Mouse (Mus musculus): ENCODE measurements at regions not wholly inside any gene's neighbourhood (a gene's known extent, or its start where the extent isn't known, plus 50 kb on each side); places are given as distances from the start of the nearest gene placed in this dataset.

- in situ Hi-C loops (cut with MboI, MseI) = no loop called here
Measured at GRCm38 (mm10) chr14:98747159-98747775, 246.9 kb downstream of the Rpl36a-ps1 start.

DNA sequence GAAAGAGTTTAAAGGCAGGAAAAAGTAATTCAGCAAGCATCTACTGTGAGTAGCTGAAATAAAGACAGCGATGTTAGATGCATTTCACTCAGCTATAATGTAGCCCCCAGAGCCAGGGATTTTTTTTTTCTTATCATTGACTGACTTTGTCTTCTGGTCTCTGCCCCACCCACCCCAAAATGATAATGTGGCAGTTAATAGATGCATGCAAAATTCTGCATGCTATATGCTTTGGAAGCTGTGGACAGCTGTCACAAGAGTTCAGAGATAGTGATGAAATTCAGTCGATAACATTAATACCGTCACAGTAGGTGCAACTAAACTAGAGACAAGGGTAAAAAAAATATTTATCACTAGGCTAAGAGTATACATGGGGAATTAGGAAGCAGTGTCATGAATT is 263.7 kb downstream of the Rpl36a-ps1 start:
- in situ Hi-C loops (cut with MboI, MseI) = no loop called here

- in situ Hi-C loops (cut with MboI, MseI) = no loop called here
Measured at GRCm38 (mm10) chr14:98728863-98729262, 265.3 kb downstream of the Rpl36a-ps1 start.

- in situ Hi-C loops (cut with MboI, MseI) = no loop called here
Measured at GRCm38 (mm10) chr14:98722481-98722880, 271.6 kb downstream of the Rpl36a-ps1 start.

DNA sequence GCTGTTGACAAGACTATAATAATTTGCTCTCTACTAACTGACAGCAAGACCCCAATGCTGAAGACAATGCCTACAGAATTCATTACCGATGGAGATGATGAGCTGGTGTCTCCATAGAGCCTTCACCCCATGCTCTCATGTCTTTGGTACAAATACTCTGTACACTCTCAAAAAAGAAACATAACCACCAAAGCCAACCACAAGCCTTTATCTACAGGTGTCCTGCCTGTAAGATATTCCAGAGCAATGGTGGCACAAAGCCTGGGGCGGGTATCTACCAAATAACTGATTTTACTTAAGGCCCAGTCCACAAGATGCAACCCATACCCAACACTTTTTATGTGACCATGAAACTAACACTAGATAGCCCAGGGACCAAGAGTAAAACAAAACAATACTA is 273.1 kb downstream of the Rpl36a-ps1 start:
- in situ Hi-C loops (cut with MboI, MseI) = no loop called here

GRCm38 (mm10) chr14:98708045-98708444 is 286.1 kb downstream of the Rpl36a-ps1 start:
- in situ Hi-C loops (cut with MboI, MseI) = no loop called here

- in situ Hi-C loops (cut with MboI, MseI) = no loop called here
Measured at GRCm38 (mm10) chr14:98707574-98707973, 286.5 kb downstream of the Rpl36a-ps1 start.

DNA sequence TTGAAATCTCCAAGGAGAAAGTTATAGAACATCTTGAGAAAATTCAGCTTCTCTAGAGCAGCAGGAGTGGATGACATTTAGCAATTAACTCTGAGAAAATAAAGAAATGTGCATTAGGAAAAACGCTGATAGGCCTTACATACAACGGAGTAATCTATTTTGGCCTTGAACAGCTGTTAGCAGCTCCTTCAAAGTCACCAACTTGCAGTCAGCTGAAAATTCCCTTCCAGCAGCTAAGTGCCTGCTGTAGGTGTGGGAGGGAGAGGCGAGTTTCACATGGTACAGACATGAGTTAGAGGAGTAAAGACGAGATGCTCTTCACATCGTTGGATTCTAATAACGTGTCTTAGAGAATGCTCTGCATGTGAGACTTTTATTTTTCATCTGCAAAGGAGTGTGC is 290.8 kb downstream of the Rpl36a-ps1 start:
- in situ Hi-C loops (cut with MboI, MseI) = no loop called here

DNA sequence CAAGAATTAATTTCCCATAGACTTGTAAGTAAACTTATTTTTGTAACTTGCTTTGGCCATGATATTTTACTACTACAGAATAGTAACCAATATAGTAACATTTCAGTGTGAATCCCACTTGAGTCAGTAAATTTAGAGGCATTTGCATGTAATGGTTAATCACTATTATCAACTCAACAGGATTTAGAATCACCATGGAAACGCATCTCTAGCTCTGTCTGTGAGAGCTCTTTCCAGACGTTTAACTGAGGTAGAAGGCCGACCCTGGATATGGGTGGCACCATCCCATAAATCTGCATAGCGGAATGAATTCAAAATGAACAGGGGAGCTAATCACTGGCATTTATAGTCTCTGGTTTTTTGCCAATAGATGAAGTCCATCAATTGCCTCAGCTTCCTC is 337.6 kb downstream of the Rpl36a-ps1 start:
- in situ Hi-C loops (cut with MboI, MseI) = no loop called here

- in situ Hi-C loops (cut with MboI, MseI) = no loop called here
Measured at GRCm38 (mm10) chr14:98654191-98654809, 339.8 kb downstream of the Rpl36a-ps1 start.

GRCm38 (mm10) chr14:98651221-98651620 is 342.9 kb downstream of the Rpl36a-ps1 start:
- in situ Hi-C loops (cut with MboI, MseI) = no loop called here

- in situ Hi-C loops (cut with MboI, MseI) = no loop called here
Measured at GRCm38 (mm10) chr14:98650520-98650919, 343.6 kb downstream of the Rpl36a-ps1 start.

DNA sequence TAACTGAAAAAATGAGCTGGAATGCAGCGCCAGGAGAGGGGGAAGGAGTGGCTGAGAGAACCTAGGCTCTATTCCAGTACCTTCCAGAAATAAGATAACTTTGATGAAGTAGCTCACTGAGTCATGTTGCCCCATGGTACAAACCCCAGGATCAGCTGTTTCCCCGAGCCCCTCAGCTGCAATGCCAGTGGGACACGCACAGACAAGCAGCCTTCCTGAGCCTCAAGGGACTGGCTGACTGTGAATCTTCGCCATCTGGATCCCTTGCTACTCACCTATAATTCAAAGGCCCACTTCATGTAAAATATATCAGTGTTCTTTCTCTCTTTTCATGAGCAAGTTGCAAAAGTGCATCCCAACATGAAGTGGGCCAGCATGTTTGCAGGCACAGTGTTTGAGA is 346.5 kb downstream of the Rpl36a-ps1 start:
- in situ Hi-C loops (cut with MboI, MseI) = no loop called here

- in situ Hi-C loops (cut with MboI, MseI) = loop anchor here in 1 of 2 experiments (5.0 kb wide), 1 partner anchor 49 kb away; no protein-coding TSS in a partner anchor
Measured at GRCm38 (mm10) chr14:98643756-98644155, 350.4 kb downstream of the Rpl36a-ps1 start.

DNA sequence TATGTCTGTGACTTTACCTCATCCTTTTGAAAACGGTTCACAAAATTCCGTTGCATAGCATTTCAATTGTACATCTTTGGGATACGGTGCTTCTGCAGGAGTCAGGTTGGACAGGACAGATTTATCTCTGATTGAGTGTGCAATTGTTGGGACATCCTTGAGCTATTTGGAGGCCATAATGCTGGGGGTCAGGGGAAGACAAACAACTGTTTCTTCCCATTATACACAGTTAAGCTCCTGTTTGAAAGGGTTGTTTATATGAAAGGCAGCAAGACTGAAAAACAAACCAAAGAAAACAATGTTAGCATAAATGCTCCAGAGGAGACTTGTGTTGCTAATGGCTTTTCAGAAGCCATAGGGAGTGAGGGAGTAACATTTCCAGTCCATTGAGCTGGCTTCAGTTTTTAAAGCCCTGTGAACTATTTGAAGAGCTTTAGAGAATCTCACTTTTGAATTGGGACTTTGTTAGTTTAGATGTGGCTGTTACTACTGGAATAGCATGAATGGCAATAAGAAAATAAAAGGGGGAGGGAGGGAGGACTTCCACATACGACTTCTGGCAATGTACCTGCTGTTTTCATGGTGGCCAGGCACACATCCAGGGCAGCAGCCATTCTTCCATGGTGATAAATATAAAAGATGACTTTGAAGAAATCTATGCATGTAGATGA is 351.3 kb downstream of the Rpl36a-ps1 start:
- in situ Hi-C loops (cut with MboI, MseI) = loop anchor here in 1 of 2 experiments (5.0 kb wide), 1 partner anchor 50 kb away; no protein-coding TSS in a partner anchor

DNA sequence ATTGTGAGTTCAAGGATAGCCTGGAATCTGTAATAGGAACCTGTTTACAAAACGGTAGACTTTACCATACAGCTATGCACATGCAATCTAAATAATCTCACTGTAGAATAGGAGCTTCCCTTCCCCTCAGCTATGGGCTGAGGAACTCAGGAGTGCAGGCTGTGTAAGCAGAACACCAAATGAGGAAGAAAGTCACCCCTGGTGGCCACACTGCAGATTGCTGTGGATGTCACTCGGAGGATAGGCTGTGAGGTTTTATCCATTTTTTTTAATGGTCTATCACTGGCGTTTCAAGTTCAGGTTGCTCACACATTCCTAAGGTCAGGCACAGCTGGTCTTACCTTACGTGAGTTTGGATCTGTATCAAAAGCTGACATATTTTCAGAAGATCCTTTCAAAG is 365.1 kb downstream of the Rpl36a-ps1 start:
- in situ Hi-C loops (cut with MboI, MseI) = no loop called here

GRCm38 (mm10) chr14:98626476-98626875 is 367.6 kb downstream of the Rpl36a-ps1 start:
- in situ Hi-C loops (cut with MboI, MseI) = no loop called here

DNA sequence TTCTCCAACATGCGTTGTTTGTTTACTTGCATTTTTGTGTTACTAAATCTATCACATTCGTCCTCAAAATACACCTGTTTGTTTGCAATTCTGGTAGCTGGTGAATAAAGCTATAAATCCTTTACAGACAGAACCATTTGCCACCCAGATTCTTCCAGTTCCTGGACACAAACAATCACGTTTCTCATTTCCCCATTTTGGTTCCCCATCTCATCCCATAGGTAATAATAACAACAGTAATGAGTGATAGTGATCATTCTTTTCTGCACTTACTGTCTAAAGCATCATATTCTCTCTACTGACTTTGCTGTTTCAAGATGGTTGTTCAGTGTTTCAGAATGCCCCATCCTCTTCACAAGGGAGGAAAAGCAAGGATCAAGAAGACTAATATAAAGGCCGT is 368.3 kb downstream of the Rpl36a-ps1 start:
- in situ Hi-C loops (cut with MboI, MseI) = no loop called here

DNA sequence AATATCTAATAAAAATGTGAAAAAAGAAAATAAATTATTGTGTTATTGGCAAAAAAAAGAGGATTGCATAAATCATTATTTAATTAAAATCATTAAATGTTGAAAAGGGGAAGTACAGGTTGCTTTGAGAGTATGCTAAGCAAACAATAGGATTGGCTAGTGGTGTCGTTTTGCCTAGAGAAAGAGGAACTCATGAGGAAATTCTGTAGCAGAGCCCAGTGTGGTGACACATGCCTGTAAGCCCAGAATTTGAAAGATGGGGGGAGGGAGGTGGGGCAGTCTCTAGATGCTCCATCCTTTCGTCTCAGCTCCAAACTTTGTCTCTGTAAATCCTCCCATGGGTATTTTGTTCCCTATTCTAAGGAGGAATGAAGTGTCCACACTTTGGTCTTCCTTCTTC is 388.3 kb downstream of the Rpl36a-ps1 start:
- in situ Hi-C loops (cut with MboI, MseI) = loop anchor here in 1 of 2 experiments (10.0 kb wide), 1 partner anchor 1181 kb away; no protein-coding TSS in a partner anchor

- in situ Hi-C loops (cut with MboI, MseI) = no loop called here
Measured at GRCm38 (mm10) chr14:98596252-98596651, 397.9 kb downstream of the Rpl36a-ps1 start.

DNA sequence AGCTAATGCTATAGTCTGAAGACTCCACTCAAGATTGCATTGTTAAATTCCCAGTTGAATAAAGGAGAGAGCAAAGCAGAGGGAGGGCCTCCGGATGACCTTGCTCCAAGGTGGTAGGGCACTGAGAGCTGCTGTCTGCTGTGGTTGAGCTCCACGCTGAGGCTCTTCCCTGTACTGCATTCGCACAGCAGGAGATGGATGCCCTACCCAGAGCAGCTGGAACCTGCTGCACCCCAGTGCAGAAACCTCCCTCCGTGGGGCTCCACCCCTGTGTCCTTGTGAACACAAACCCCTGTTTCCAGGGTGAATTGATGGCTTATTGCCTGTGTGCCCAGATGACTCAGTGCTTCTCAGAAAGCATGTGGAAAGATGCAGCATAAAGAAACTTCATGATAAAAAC is 404.3 kb downstream of the Rpl36a-ps1 start:
- in situ Hi-C loops (cut with MboI, MseI) = no loop called here

DNA sequence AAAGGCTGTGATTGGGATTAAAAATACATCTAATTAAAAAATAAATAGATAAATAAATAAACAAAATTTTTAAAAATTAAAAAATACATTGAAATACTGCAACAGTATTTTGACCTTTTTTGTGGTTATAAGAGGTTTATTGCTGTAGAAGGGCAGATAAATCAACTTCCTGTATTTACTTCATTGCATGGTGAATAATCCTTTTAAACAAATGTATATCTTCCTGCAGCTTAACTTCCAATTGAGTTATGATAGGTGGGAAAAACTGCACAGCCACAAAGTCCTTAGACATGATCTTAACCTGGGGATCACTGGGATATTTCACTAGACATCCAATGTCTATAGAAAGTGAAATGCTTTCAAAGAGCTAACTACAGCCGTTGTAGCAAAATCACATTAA is 402.1 kb upstream of the Dach1 start:
- in situ Hi-C loops (cut with MboI, MseI) = no loop called here

DNA sequence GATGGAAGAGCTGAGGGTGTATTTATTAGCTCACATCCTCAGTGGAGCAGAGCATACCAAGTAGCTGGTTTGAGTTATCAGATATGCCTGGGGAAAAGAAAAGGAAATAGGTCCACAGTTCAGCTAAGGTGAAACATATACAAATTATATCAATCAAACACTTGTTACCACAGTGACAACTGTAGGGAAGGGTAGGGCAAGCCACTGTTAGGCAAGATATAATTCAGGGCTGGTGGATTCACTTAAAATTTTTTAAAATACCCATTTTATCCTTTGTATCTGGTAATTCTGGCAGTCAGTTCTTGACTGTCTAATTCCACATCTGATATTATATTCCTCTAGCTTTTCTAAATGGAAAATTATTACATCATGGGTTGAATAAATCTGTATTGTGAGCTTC is 392.4 kb upstream of the Dach1 start:
- in situ Hi-C loops (cut with MboI, MseI) = no loop called here

All from T-helper 17 cell (primary cell).